Mouse (Mus musculus) cerebellum, postnatal 14 days (tissue): ENCODE data around the gene Esm1.
"Not testable (repeated sequence)": the region's sequence is repeated elsewhere in the genome, so short reads cannot be mapped to it uniquely, and the experiment has no call there.

ENCODE experiments used
- DNase-seq, 2 experiments: peaks; one replicate each; pipeline ENCODE4 v3.0.0; 2021; ENCODE audit warnings: mixed read lengths in 2 of 2

Esm1 gene

GRCm38 (mm10) chr13:113227666-113228463 is 18.4 kb downstream of the Esm1 start:
- DNase-seq = peak; percentile 9 to 21

GRCm38 (mm10) chr13:113242129-113242528 is 32.7 kb downstream of the Esm1 start:
- no peak for DNase-seq

GRCm38 (mm10) chr13:113245025-113245424 is 35.6 kb downstream of the Esm1 start:
- no peak for DNase-seq

GRCm38 (mm10) chr13:113252580-113252979 is 43.1 kb downstream of the Esm1 start:
- not testable (repeated sequence) for DNase-seq

- no peak for DNase-seq
Measured at GRCm38 (mm10) chr13:113256766-113257165, 47.3 kb downstream of the Esm1 start.

- no peak for DNase-seq
Measured at GRCm38 (mm10) chr13:113257190-113257589, 47.7 kb downstream of the Esm1 start.

- DNase-seq = no peak
Measured at GRCm38 (mm10) chr13:113259237-113259636, 49.8 kb downstream of the Esm1 start.

GRCm38 (mm10) chr13:113262822-113263221 is 53.4 kb downstream of the Esm1 start:
- peak; percentile 49 to 52 for DNase-seq

- peak; percentile 68 to 80 for DNase-seq
Measured at GRCm38 (mm10) chr13:113265257-113265656, 55.8 kb downstream of the Esm1 start.

- DNase-seq = peak; percentile 82 to 87
Measured at GRCm38 (mm10) chr13:113266495-113266951, 57.1 kb downstream of the Esm1 start.

GRCm38 (mm10) chr13:113267204-113267603 is 57.7 kb downstream of the Esm1 start:
- no peak for DNase-seq
